Mouse (Mus musculus): ENCODE measurements around the gene Cda.

DNA sequence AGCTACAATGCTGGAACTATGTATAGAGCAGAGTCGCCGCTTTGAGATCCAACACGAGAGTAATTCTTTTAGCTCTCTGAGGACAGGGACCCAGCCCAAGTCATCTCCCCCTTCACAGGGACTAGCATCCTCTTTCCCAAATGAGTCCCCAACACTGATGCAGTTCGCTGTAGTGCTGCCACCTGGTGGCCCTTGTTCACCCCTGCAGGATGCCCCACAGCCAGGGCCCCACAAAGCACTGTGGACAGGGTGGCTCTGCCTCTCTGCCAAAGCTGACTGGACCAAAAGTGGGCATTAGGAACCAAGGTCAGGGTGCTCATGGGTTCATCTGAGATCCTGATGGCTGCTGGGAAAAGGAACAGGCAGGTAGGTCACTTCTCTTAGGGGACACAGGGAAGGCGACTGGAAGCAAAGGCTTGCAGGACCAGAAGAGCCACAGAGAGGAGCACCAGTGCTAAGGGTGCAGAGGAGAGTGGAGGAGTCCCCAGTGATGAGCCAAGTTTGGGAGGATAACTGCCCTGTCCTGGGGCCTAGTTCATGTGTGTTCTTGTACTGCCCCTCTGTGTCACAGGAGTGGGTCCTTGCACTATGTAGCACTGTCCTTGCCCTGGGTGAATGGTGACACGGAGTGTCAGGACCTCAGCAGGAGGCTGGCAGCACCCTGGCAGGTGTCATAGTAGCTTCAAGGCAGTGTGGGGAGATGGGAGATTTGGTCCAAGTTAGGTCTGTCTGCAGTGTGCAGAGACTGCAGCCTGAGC is 49.1 kb downstream of the Cda start:
- TF ChIP-seq CTCF (IDR thresholded peaks at IDR 0.05; ENCODE audit: low read depth): peak; percentile 79
- TF ChIP-seq EP300 (IDR thresholded peaks at IDR 0.05; ENCODE audit: low read depth): no peak
